Mouse (Mus musculus): ENCODE data around the gene Grin3b. TPM values are rescaled to one million over a fixed set of nuclear protein-coding genes. Genes with fewer than 3 reads are reported as not detected.

Grin3b gene
- polyA plus RNA-seq, 1 experiment = 0.91 TPM

GRCm38 (mm10) chr10:80013609-80014008, 43.1 kb downstream of the Grin3b start:
- Histone ChIP-seq H3K27ac (ENCODE audit: insufficient read depth, low read depth, low read length) (no peak overlapping the region), H3K4me3 (ENCODE audit: insufficient read depth, low read length) (no peak overlapping the region), H3K4me1 (ENCODE audit: control insufficient read depth, insufficient read depth, low read length) (peaks cover 6% of the 10 kb centered on the region)
- TF ChIP-seq POLR2A (IDR thresholded peaks at IDR 0.05; ENCODE audit: borderline replicate concordance, low read depth, low read length) = no peak
- no peak for TF ChIP-seq CTCF (IDR thresholded peaks at IDR 0.05; ENCODE audit: low read depth, low read length)

GRCm38 (mm10) chr10:80014484-80015290, 44.2 kb downstream of the Grin3b start:
- TF ChIP-seq POLR2A (IDR thresholded peaks at IDR 0.05; ENCODE audit: borderline replicate concordance, low read depth, low read length) (no peak), CTCF (IDR thresholded peaks at IDR 0.05; ENCODE audit: low read depth, low read length) (peak; percentile 45; the same call in 1 of the 2 replicates)
- peaks cover 14% of the 10 kb centered on the region for H3K4me1 ChIP-seq (ENCODE audit: control insufficient read depth, insufficient read depth, low read length)
- H3K4me3 ChIP-seq (ENCODE audit: insufficient read depth, low read length) = no peak overlapping the region
- no peak overlapping the region for H3K27ac ChIP-seq (ENCODE audit: insufficient read depth, low read depth, low read length)

- Histone ChIP-seq H3K27ac (ENCODE audit: insufficient read depth, low read depth, low read length) (no peak overlapping the region), H3K4me1 (ENCODE audit: control insufficient read depth, insufficient read depth, low read length) (peaks cover 16% of the 10 kb centered on the region), H3K4me3 (ENCODE audit: insufficient read depth, low read length) (no peak overlapping the region)
- TF ChIP-seq POLR2A (IDR thresholded peaks at IDR 0.05; ENCODE audit: borderline replicate concordance, low read depth, low read length) (no peak), CTCF (IDR thresholded peaks at IDR 0.05; ENCODE audit: low read depth, low read length) (no peak)
Measured at GRCm38 (mm10) chr10:80015583-80015982, 45.1 kb downstream of the Grin3b start.

GRCm38 (mm10) chr10:80016511-80016910, 46.0 kb downstream of the Grin3b start, which contains the start of gene Arhgap45:
Gene Arhgap45, plus strand, starts transcription at chr10:80016653.
- TF ChIP-seq CTCF (IDR thresholded peaks at IDR 0.05; ENCODE audit: low read depth, low read length) = no peak
- no peak for TF ChIP-seq POLR2A (IDR thresholded peaks at IDR 0.05; ENCODE audit: borderline replicate concordance, low read depth, low read length)
- H3K27ac ChIP-seq (ENCODE audit: insufficient read depth, low read depth, low read length) = peak within 1 kb of the TSS; percentile 91
- H3K4me3 ChIP-seq (ENCODE audit: insufficient read depth, low read length) = peak within 1 kb of the TSS; percentile 76
- peaks cover 17% of the 10 kb centered on the region for H3K4me1 ChIP-seq (ENCODE audit: control insufficient read depth, insufficient read depth, low read length)

- Histone ChIP-seq H3K27ac (ENCODE audit: insufficient read depth, low read depth, low read length) (peak overlapping the region; percentile 83), H3K4me3 (ENCODE audit: insufficient read depth, low read length) (peak overlapping the region; percentile 76), H3K4me1 (ENCODE audit: control insufficient read depth, insufficient read depth, low read length) (peaks cover 17% of the 10 kb centered on the region)
- TF ChIP-seq CTCF (IDR thresholded peaks at IDR 0.05; ENCODE audit: low read depth, low read length) (no peak), POLR2A (IDR thresholded peaks at IDR 0.05; ENCODE audit: borderline replicate concordance, low read depth, low read length) (no peak)
Measured at GRCm38 (mm10) chr10:80016931-80017330, 46.4 kb downstream of the Grin3b start.

- peak overlapping the region; percentile 76 for H3K4me3 ChIP-seq (ENCODE audit: insufficient read depth, low read length)
- peaks cover 17% of the 10 kb centered on the region for H3K4me1 ChIP-seq (ENCODE audit: control insufficient read depth, insufficient read depth, low read length)
- TF ChIP-seq POLR2A (IDR thresholded peaks at IDR 0.05; ENCODE audit: borderline replicate concordance, low read depth, low read length) (no peak), CTCF (IDR thresholded peaks at IDR 0.05; ENCODE audit: low read depth, low read length) (no peak)
- peak overlapping the region; percentile 91 for H3K27ac ChIP-seq (ENCODE audit: insufficient read depth, low read depth, low read length)
Measured at GRCm38 (mm10) chr10:80017361-80017760, 46.8 kb downstream of the Grin3b start.

GRCm38 (mm10) chr10:80017771-80018170, 47.3 kb downstream of the Grin3b start:
- Histone ChIP-seq H3K27ac (ENCODE audit: insufficient read depth, low read depth, low read length) (peak overlapping the region; percentile 91), H3K4me1 (ENCODE audit: control insufficient read depth, insufficient read depth, low read length) (peaks cover 17% of the 10 kb centered on the region), H3K4me3 (ENCODE audit: insufficient read depth, low read length) (peak overlapping the region; percentile 76)
- no peak for TF ChIP-seq POLR2A (IDR thresholded peaks at IDR 0.05; ENCODE audit: borderline replicate concordance, low read depth, low read length)
- TF ChIP-seq CTCF (IDR thresholded peaks at IDR 0.05; ENCODE audit: low read depth, low read length) = no peak

- peak overlapping the region; percentile 92 for H3K27ac ChIP-seq (ENCODE audit: insufficient read depth, low read depth, low read length)
- H3K4me1 ChIP-seq (ENCODE audit: control insufficient read depth, insufficient read depth, low read length) = peaks cover 24% of the 10 kb centered on the region
- TF ChIP-seq POLR2A (IDR thresholded peaks at IDR 0.05; ENCODE audit: borderline replicate concordance, low read depth, low read length) = no peak
- TF ChIP-seq CTCF (IDR thresholded peaks at IDR 0.05; ENCODE audit: low read depth, low read length) = no peak
- H3K4me3 ChIP-seq (ENCODE audit: insufficient read depth, low read length) = peak overlapping the region; percentile 57
Measured at GRCm38 (mm10) chr10:80018739-80019297, 48.3 kb downstream of the Grin3b start.

- Histone ChIP-seq H3K27ac (ENCODE audit: insufficient read depth, low read depth, low read length) (peak overlapping the region; percentile 72), H3K4me1 (ENCODE audit: control insufficient read depth, insufficient read depth, low read length) (peaks cover 30% of the 10 kb centered on the region), H3K4me3 (ENCODE audit: insufficient read depth, low read length) (peak overlapping the region; percentile 40; the same call in 1 of the 2 replicates)
- TF ChIP-seq POLR2A (IDR thresholded peaks at IDR 0.05; ENCODE audit: borderline replicate concordance, low read depth, low read length) = no peak
- no peak; the same call in 1 of the 2 replicates for TF ChIP-seq CTCF (IDR thresholded peaks at IDR 0.05; ENCODE audit: low read depth, low read length)
Measured at GRCm38 (mm10) chr10:80019471-80020131, 49.1 kb downstream of the Grin3b start.
